Mouse (Mus musculus) G1E (cell line): ENCODE measurements at regions not wholly inside any gene's neighbourhood (a gene's known extent, or its start where the extent isn't known, plus 50 kb on each side); places are given as distances from the start of the nearest gene placed in this dataset.

Experiments
- ATAC-seq: 2 replicates; pipeline ENCODE4 v1.8.0; 2016; ENCODE audit warnings: mild to moderate bottlenecking; ENCODE audit not compliant: insufficient number of reproducible peaks, poor library complexity, low FRiP score, severe bottlenecking; ENCODE audit errors: extremely low read depth
- DNase-seq: peaks from one replicate; pipeline ENCODE4 v3.0.0; 2012; ENCODE audit warnings: low spot score
- H3K27me3 ChIP-seq: 2 replicates; pipeline ENCODE4 v1.6.1; 2012; ENCODE audit warnings: mild to moderate bottlenecking, low read length, inconsistent platforms; ENCODE audit not compliant: insufficient read depth
- H3K36me3 ChIP-seq: replicated peaks from 2 replicates; pipeline ENCODE3; 2012; ENCODE audit warnings: mild to moderate bottlenecking, inconsistent platforms
- H3K4me1 ChIP-seq: 2 replicates; pipeline ENCODE4 v1.6.1; 2012; ENCODE audit warnings: low read depth, low read length, inconsistent platforms, mixed read lengths; ENCODE audit not compliant: insufficient read depth
- H3K4me3 ChIP-seq: 2 replicates; pipeline ENCODE4 v1.5.1; 2012; ENCODE audit warnings: low read depth, mild to moderate bottlenecking, inconsistent platforms, low read length, moderate library complexity, mixed read lengths
- H3K9me3 ChIP-seq: replicated peaks from 2 replicates; pipeline ENCODE4 v1.6.1; 2012; ENCODE audit warnings: inconsistent platforms
- CTCF ChIP-seq: IDR thresholded peaks from 2 replicates; pipeline ENCODE4 v1.5.1; 2012; ENCODE audit warnings: low read depth, low read length, inconsistent platforms, mixed read lengths
- GATA1 ChIP-seq: IDR thresholded peaks from 2 replicates; pipeline ENCODE4 v1.6.1; 2012; ENCODE audit warnings: borderline replicate concordance, low read length, inconsistent platforms, mixed read lengths
- GATA2 ChIP-seq: IDR thresholded peaks from 2 replicates; pipeline ENCODE4 v1.6.1; 2012; ENCODE audit warnings: low read depth, low read length, inconsistent platforms, borderline replicate concordance
- POLR2AphosphoS5 ChIP-seq: IDR thresholded peaks from 2 replicates; pipeline ENCODE4 v1.6.1; 2012; ENCODE audit warnings: low read depth, low read length, inconsistent platforms; ENCODE audit not compliant: insufficient replicate concordance
- TAL1 ChIP-seq: conservative IDR thresholded peaks from 2 replicates; pipeline ENCODE4 v1.6.1; 2012; ENCODE audit warnings: low read depth, low read length, inconsistent platforms, mixed read lengths

GRCm38 (mm10) chr13:43961047-43961690 is 176.6 kb downstream of the Cd83 start:
- H3K36me3 ChIP-seq, result no peaks in the 10 kb centered on the region
- H3K9me3 ChIP-seq, result no peaks in the 10 kb centered on the region
- no peaks in the 10 kb centered on the region for H3K27me3 ChIP-seq
- ATAC-seq (no peak), DNase-seq (no peak)
- TF ChIP-seq POLR2AphosphoS5 (no peak), TAL1 (no peak), GATA2 (no peak), GATA1 (no peak), CTCF (no peak)
- H3K4me3 ChIP-seq, result no peak overlapping the region
- no peaks in the 10 kb centered on the region for H3K4me1 ChIP-seq

- DNase-seq (no peak), ATAC-seq (no peak)
- no peaks in the 10 kb centered on the region for H3K36me3 ChIP-seq
- TF ChIP-seq POLR2AphosphoS5, result no peak
- TF ChIP-seq TAL1, result no peak
- TF ChIP-seq GATA1, result no peak
- TF ChIP-seq CTCF, result no peak
- TF ChIP-seq GATA2, result no peak
- H3K4me1 ChIP-seq, result no peaks in the 10 kb centered on the region
- H3K4me3 ChIP-seq, result no peak overlapping the region
- H3K9me3 ChIP-seq, result no peaks in the 10 kb centered on the region
- no peaks in the 10 kb centered on the region for H3K27me3 ChIP-seq
Observed at GRCm38 (mm10) chr13:43961987-43962386, 177.4 kb downstream of the Cd83 start.

GRCm38 (mm10) chr13:43963321-43963720 is 178.7 kb downstream of the Cd83 start:
- no peak for TF ChIP-seq CTCF
- no peak for TF ChIP-seq GATA1
- TF ChIP-seq POLR2AphosphoS5, result no peak
- no peak for TF ChIP-seq GATA2
- no peak for TF ChIP-seq TAL1
- DNase-seq (no peak), ATAC-seq (no peak)
- Histone ChIP-seq H3K4me1 (no peaks in the 10 kb centered on the region), H3K9me3 (no peaks in the 10 kb centered on the region), H3K27me3 (peaks cover 4% of the 10 kb centered on the region; the same call in 1 of the 2 replicates), H3K4me3 (no peak overlapping the region), H3K36me3 (no peaks in the 10 kb centered on the region)

GRCm38 (mm10) chr13:43965256-43965905 is 180.8 kb downstream of the Cd83 start:
- Histone ChIP-seq H3K27me3 (peaks cover 4% of the 10 kb centered on the region; the same call in 1 of the 2 replicates), H3K4me1 (no peaks in the 10 kb centered on the region), H3K4me3 (no peak overlapping the region), H3K9me3 (no peaks in the 10 kb centered on the region), H3K36me3 (no peaks in the 10 kb centered on the region)
- DNase-seq (no peak), ATAC-seq (no peak)
- no peak for TF ChIP-seq GATA1
- TF ChIP-seq TAL1, result no peak
- TF ChIP-seq POLR2AphosphoS5, result no peak
- no peak for TF ChIP-seq CTCF
- no peak for TF ChIP-seq GATA2

GRCm38 (mm10) chr13:43967516-43967915 is 182.9 kb downstream of the Cd83 start:
- TF ChIP-seq GATA2 (no peak), GATA1 (no peak), TAL1 (no peak), POLR2AphosphoS5 (no peak), CTCF (no peak)

GRCm38 (mm10) chr13:43972906-43973305 is 188.3 kb downstream of the Cd83 start:
- Histone ChIP-seq H3K27me3 (no peaks in the 10 kb centered on the region), H3K36me3 (no peaks in the 10 kb centered on the region), H3K4me3 (no peak overlapping the region), H3K9me3 (no peaks in the 10 kb centered on the region), H3K4me1 (no peaks in the 10 kb centered on the region)
- no peak for TF ChIP-seq GATA2
- TF ChIP-seq TAL1, result no peak
- TF ChIP-seq GATA1, result no peak
- no peak for TF ChIP-seq CTCF
- no peak for TF ChIP-seq POLR2AphosphoS5
- DNase-seq (no peak), ATAC-seq (no peak)

More at GRCm38 (mm10) chr13:43967516-43967915, 182.9 kb downstream of the Cd83 start:
- Histone ChIP-seq H3K27me3 (peaks cover 4% of the 10 kb centered on the region; the same call in 1 of the 2 replicates), H3K36me3 (no peaks in the 10 kb centered on the region), H3K4me1 (no peaks in the 10 kb centered on the region), H3K9me3 (no peaks in the 10 kb centered on the region), H3K4me3 (no peak overlapping the region)
- DNase-seq (no peak), ATAC-seq (no peak)
